Mouse (Mus musculus) ES-E14 (cell line): ENCODE data around the gene Emp2. TPM values are rescaled to one million over a fixed set of nuclear protein-coding genes. Genes with fewer than 3 reads are reported as not detected.

Experiments used
- DNase-seq: peaks from one replicate; pipeline ENCODE4 v3.0.0-alpha.2; 2013; ENCODE audit warnings: low read depth, low spot score
- H3K27ac ChIP-seq: 2 replicates; pipeline ENCODE4 v1.5.1; 2012; ENCODE audit warnings: low read depth, mild to moderate bottlenecking, low read length, moderate library complexity, mixed read lengths; ENCODE audit not compliant: poor library complexity, insufficient read depth, severe bottlenecking
- H3K36me3 ChIP-seq: 2 replicates; pipeline ENCODE4 v1.6.1; 2012; ENCODE audit warnings: mild to moderate bottlenecking, low read length, moderate library complexity, mixed read lengths; ENCODE audit not compliant: control insufficient read depth, poor library complexity, insufficient read depth, severe bottlenecking
- H3K4me1 ChIP-seq, 2 experiments: fragments of 150-350 bp in 1 of 2; sonication (generic) in 1 of 2; 2 replicates each; pipeline ENCODE4 v1.6.1; 2012; ENCODE audit warnings: low read length in 2 of 2, mild to moderate bottlenecking in 1 of 2, mixed read lengths in 1 of 2; ENCODE audit not compliant: control insufficient read depth in 2 of 2, insufficient read depth in 2 of 2, poor library complexity in 1 of 2
- H3K4me3 ChIP-seq, 2 experiments: fragments of 150-350 bp in 1 of 2; sonication (generic) in 1 of 2; 2 replicates each; pipeline ENCODE4 v1.5.1; 2012; ENCODE audit warnings: low read length in 2 of 2, low read depth in 1 of 2, mild to moderate bottlenecking in 1 of 2, mixed read lengths in 1 of 2; ENCODE audit not compliant: insufficient read depth in 1 of 2, poor library complexity in 1 of 2, severe bottlenecking in 1 of 2
- H3K9ac ChIP-seq: 2 replicates; pipeline ENCODE4 v1.6.1; 2012; ENCODE audit warnings: low read depth, mild to moderate bottlenecking, low read length, mixed read lengths; ENCODE audit not compliant: poor library complexity, insufficient read depth, severe bottlenecking
- H3K9me3 ChIP-seq: fragments of 150-350 bp; sonication (generic); 2 replicates; pipeline ENCODE4 v1.6.1; 2012; ENCODE audit warnings: low read depth, mild to moderate bottlenecking, low read length; ENCODE audit not compliant: control insufficient read depth, insufficient read depth
- CHD2 ChIP-seq: IDR thresholded peaks from 2 replicates; pipeline ENCODE4 v1.6.1; 2014; ENCODE audit warnings: mild to moderate bottlenecking, low read depth, low read length, inconsistent platforms
- HCFC1 ChIP-seq: IDR thresholded peaks from 2 replicates; pipeline ENCODE4 v1.6.1; 2012; ENCODE audit warnings: low read length, inconsistent platforms, borderline replicate concordance; ENCODE audit not compliant: insufficient read depth
- MAFK ChIP-seq: IDR thresholded peaks from 2 replicates; pipeline ENCODE4 v1.6.1; 2014; ENCODE audit warnings: mild to moderate bottlenecking, low read depth, low read length, inconsistent platforms; ENCODE audit not compliant: insufficient read depth
- ZC3H11A ChIP-seq: IDR thresholded peaks from 2 replicates; pipeline ENCODE4 v1.6.1; 2012; ENCODE audit warnings: low read depth, mild to moderate bottlenecking, inconsistent platforms, low read length, borderline replicate concordance
- ZNF384 ChIP-seq: IDR thresholded peaks from 2 replicates; pipeline ENCODE4 v1.6.1; 2012; ENCODE audit warnings: low read depth, low read length, inconsistent platforms
- in situ Hi-C, 2 experiments: fragments of 600-800 bp; cut with MboI; formaldehyde crosslinking; loops; one replicate each; pipeline ENCODE4 v1.15.1; 2025; ENCODE audit warnings: low sequenced_read_pairs in 2 of 2, inconsistent platforms in 1 of 2; ENCODE audit not compliant: unreplicated experiment in 2 of 2
- total RNA-seq: library from RNA; depleted of rRNA; stranded (reverse); fragments of 300-350 nt; gene quantifications from 2 replicates; pipeline ENCODE4 v1.2.3, GENCODE M21; 2012

Emp2 gene
- total RNA-seq, 1 experiment = 2.8 TPM

GRCm38 (mm10) chr16:10297696-10298644 is 15.8 kb downstream of the Emp2 start:
- in situ Hi-C loops = loop anchor here in 1 of 2 experiments (25.0 kb wide), 1 partner anchor 214 kb away; no protein-coding TSS in a partner anchor
- Histone ChIP-seq H3K36me3 (no peaks in the 10 kb centered on the region), H3K4me3 (no peak overlapping the region), H3K4me1 (no peaks in the 10 kb centered on the region), H3K9me3 (no peaks in the 10 kb centered on the region), H3K27ac (no peak overlapping the region), H3K9ac (no peak overlapping the region)
- no peak for TF ChIP-seq ZNF384
- TF ChIP-seq HCFC1 = no peak
- no peak for TF ChIP-seq ZC3H11A
- TF ChIP-seq CHD2 = no peak
- no peak for DNase-seq

- H3K9ac ChIP-seq = no peak overlapping the region
- H3K4me3 ChIP-seq = no peak overlapping the region
- in situ Hi-C loops = loop anchor here in 1 of 2 experiments (10.0 to 25.0 kb wide), 2 partner anchors 107 to 224 kb away; partner anchors contain the start of gene Tekt5
- H3K9me3 ChIP-seq = no peaks in the 10 kb centered on the region
- TF ChIP-seq HCFC1 (no peak), ZNF384 (no peak), ZC3H11A (no peak), MAFK (no peak), CHD2 (no peak)
- no peak for DNase-seq
- no peak overlapping the region for H3K27ac ChIP-seq
- H3K36me3 ChIP-seq = no peaks in the 10 kb centered on the region
- no peaks in the 10 kb centered on the region for H3K4me1 ChIP-seq
Measured at GRCm38 (mm10) chr16:10288115-10288514, 25.7 kb downstream of the Emp2 start.

- Histone ChIP-seq H3K9me3 (no peaks in the 10 kb centered on the region), H3K9ac (no peak overlapping the region), H3K36me3 (no peaks in the 10 kb centered on the region), H3K27ac (no peak overlapping the region), H3K4me3 (no peak overlapping the region), H3K4me1 (no peaks in the 10 kb centered on the region)
- no peak for DNase-seq
- TF ChIP-seq CHD2 = no peak
- no peak for TF ChIP-seq MAFK
- TF ChIP-seq HCFC1 = no peak
- TF ChIP-seq ZC3H11A = no peak
- TF ChIP-seq ZNF384 = no peak
- in situ Hi-C loops = loop anchor here in 1 of 2 experiments (10.0 to 25.0 kb wide), 2 partner anchors 108 to 226 kb away; partner anchors contain the start of gene Tekt5
Measured at GRCm38 (mm10) chr16:10286513-10287268, 27.1 kb downstream of the Emp2 start.

GRCm38 (mm10) chr16:10281890-10282289 is 31.9 kb downstream of the Emp2 start:
- Histone ChIP-seq H3K9me3 (no peaks in the 10 kb centered on the region), H3K4me3 (no peak overlapping the region), H3K27ac (no peak overlapping the region), H3K36me3 (no peaks in the 10 kb centered on the region), H3K4me1 (no peaks in the 10 kb centered on the region; a peak in 1 of 4 replicates), H3K9ac (no peak overlapping the region)
- no peak for DNase-seq
- no peak for TF ChIP-seq HCFC1
- no peak for TF ChIP-seq ZNF384
- no peak for TF ChIP-seq MAFK
- no peak for TF ChIP-seq ZC3H11A
- TF ChIP-seq CHD2 = no peak
- in situ Hi-C loops = loop anchor here (5.0 to 25.0 kb wide), 3 partner anchors 113 to 235 kb away; partner anchors contain the start of gene Tekt5 (in 1 of the 2)
